Mouse (Mus musculus) layer of hippocampus, postnatal 10 days (tissue): ENCODE measurements at regions not wholly inside any gene's neighbourhood (a gene's known extent, or its start where the extent isn't known, plus 50 kb on each side); places are given as distances from the start of the nearest gene placed in this dataset.

ENCODE experiments used
- DNase-seq, 2 experiments: peaks; one replicate each; pipeline ENCODE4 v3.0.0; 2021; ENCODE audit warnings: low spot score in 2 of 2

DNA sequence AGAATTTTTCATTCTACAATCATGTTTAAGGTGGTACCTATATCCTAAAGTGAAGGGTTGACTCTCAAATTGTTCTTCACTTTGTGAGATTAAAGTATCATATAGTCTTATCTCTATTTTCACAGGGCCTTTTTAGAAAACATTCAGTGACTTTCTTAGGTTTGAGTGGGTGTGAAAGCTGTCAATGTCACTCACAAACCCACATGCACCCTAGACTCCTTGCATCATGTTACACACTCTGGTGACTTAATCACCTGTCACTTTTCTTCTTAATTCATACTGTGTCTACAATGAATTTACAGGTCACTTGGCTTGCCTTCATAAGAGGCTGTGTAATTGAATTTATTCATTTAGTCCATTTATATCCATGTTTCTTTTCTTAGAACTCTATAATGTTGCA, 1026.8 kb upstream of the Alcam start:
- no peak for DNase-seq

- DNase-seq = no peak
Observed at GRCm38 (mm10) chr16:53439511-53439910, 985.6 kb upstream of the Alcam start.

DNA sequence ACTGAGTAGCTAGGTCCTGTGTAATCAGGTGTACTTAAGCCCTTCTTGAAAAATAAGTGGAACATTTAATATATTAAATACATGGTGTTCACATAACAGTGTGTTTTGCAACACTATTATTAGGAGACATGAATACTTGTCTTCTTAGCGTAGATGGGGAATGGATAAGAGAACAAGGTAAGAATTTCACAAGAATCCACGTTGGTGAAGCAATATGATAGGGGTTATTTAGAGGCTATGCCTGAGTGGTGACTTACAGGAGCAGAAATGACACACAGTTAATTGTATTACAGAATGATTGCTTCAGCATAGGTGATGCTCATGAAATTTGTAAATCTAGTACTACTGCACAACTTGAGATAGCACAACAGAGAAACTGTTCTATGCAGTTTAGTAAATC, 964.5 kb upstream of the Alcam start:
- no peak for DNase-seq

DNA sequence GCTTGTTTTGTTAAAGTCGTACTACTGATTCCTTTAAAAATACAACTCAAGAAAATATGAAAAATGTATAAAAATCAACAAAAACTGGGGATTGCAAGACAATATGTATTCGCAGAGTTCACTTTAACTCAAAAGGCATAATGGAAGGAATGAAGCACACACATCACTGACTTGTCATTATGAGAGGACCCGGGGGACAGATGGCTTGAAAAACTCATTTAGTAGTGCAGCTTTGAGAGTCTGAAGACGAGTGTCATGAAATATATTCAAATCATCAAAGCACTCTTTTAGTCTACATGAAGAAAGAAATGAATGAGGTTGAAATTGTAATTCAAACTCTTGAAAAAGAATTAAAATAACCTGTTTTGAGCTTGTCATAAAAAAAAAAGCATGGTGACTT, 931.3 kb upstream of the Alcam start:
- no peak for DNase-seq

DNA sequence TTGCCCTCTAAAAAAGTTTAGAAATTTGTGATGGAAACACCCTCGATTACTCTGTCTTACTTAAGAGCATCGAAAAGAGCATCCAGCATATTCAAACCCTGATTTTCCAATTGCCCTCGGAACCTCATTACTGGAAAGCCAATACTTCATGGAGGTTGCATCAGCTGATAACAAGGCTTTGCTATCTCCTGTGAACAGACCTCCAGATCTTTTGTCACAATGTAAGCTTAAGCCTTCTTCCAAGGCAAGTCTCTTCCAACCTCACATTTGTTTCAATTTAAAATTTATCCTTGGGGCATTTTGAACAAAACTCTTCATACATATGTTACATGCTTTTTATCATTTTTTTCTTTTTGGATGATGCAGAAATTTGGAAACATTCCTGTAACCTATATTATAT, 888.3 kb upstream of the Alcam start:
- DNase-seq = no peak

DNA sequence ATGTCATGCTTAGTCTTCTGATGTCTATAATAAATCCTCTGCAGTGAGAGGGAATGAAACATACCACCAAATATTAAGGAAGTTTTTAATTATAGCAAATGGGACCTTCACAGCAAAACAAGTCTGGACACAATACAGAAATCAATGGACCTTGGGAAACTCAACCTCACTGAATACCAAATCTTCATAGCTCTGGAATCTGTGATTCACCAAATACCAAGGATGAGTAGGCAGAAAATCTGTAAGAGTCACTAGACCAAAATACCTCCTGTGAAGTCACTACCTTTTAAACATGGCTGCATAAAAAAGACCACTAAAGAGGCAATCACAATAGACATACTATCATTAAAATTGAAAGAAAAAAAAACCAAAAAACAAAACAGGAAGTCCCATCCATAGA, 872.5 kb upstream of the Alcam start:
- DNase-seq = no peak

- no peak for DNase-seq
Observed at GRCm38 (mm10) chr16:53292081-53292480, 838.2 kb upstream of the Alcam start.

DNA sequence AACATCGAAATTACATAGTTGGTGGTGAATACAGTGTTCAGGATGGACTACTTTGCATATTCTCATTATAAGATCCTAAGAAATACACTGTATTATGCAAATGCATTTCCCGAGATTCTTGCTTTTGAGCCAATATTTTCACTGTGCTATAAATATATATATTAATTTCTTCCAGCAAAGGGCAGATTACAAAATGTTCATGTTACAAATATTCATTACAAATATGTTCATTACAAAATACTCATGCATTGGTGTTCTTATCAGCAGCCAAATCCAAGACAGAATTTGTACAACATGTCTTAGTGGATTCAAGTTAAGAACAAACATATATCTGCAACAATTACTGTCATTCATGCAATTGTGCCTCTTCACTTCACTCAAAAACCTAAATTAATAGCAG, 828.1 kb upstream of the Alcam start:
- no peak for DNase-seq

- DNase-seq = peak; percentile 76 to 77
Observed at GRCm38 (mm10) chr16:53266116-53266515, 812.2 kb upstream of the Alcam start.

GRCm38 (mm10) chr16:53245365-53245764, 791.5 kb upstream of the Alcam start:
- DNase-seq = no peak

DNA sequence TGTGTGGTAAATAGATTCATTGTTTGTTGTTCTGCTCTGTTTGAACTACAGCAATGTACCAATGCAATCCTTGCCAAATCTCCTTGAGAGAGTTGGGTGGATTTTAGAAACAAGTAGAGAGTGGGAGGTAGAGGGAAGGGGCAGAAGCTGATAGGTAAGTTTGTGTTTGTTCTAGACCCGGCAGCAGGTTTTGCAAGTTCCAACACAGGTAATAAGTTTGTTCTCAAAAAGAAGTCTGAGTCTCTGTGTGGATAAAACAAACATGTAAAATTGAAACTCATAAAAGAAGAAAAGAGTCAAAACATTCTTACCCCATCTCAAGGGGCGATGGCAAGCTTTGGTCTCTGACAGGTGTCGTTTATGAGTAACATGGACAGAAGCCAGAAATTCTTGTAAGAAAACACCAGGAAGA, 788.3 kb upstream of the Alcam start:
- DNase-seq = no peak

GRCm38 (mm10) chr16:53218886-53219285, 765.0 kb upstream of the Alcam start:
- no peak for DNase-seq

- DNase-seq = no peak
Observed at GRCm38 (mm10) chr16:53201449-53201848, 747.6 kb upstream of the Alcam start.

DNA sequence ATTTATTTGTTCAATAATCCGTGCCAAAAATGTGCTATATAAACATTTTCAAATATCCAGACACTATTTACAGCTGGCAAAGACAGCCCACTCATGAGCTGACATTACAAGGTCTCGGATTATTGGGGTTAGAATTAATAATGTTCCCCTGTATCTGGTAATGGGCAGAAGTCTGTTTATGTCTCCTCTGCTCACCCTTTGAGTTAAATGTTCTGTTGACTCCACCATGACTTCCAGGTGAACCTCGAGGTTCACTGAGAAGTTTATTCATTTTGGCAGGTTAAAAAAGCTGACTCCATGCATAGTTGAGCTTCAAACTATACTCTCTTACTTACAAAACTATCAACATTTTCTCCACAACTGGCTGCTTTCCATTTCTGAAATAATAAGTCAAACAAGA, 732.6 kb upstream of the Alcam start:
- no peak for DNase-seq

GRCm38 (mm10) chr16:53156352-53156751, 702.5 kb upstream of the Alcam start:
- DNase-seq = no peak

DNA sequence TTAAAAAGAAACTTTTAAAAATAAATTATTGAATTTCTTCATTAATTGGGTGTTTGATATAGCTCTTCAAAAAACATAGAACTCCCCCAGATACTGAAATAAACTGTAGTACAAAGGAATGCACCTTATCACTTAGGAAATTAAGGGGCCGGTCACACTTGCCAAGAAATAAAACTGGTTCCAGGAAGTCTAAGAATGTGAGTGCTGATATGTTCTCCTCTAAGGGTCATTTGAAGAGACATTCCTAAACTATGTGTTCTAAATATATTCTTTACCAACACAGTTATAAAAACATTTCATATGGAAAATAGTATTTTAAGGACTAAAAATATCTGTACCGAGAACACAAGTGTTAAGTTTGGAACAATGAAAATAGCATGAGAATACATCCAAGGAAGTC, 676.8 kb upstream of the Alcam start:
- no peak for DNase-seq

DNA sequence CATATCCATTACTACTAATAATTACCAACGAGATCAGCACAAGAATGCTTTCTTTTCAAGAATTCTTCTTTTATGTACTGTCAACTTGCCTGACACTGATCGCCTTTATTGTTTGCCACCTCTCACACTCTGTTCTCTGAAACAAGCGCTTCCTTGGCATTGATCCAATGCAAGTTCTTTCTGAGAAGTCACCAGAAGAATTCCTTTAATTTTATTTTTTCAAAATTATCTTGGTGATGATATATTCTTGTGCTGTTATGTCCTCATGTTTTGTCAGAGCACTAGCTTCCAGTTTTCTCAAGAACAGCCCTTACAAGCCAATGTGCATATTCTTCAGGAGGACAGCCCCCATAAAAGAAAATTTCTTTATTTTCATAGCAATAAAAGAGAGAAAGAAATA, 654.9 kb upstream of the Alcam start:
- DNase-seq = no peak

DNA sequence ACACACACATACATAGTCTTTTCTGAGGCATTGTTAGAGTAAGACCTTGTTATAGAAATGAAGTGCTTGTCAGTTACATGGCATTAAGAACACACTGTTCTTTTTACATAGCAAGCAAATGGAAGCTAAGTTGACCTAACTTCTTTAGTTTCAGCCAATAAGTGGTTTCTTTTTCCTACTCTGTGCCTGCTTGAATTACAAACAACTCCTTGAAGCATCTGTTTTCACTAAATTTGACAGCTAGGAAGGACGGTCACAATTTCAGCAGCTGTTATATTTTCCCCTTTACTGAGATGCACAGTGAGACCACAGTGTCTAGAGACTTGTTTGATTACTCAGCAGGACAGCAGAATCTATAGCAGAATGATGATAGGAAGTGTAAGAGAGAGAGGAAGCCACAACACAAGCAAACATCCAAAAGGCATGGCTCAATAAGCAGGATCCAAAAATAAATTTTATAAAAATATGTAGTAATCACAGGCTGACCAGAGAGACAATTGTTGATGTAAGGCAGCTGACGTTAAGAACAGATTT, 641.6 kb upstream of the Alcam start:
- no peak for DNase-seq

GRCm38 (mm10) chr16:53073856-53074568, 620.1 kb upstream of the Alcam start:
- peak; percentile 22 to 51 for DNase-seq

GRCm38 (mm10) chr16:53071887-53072682, 618.2 kb upstream of the Alcam start:
- DNase-seq = no peak

DNA sequence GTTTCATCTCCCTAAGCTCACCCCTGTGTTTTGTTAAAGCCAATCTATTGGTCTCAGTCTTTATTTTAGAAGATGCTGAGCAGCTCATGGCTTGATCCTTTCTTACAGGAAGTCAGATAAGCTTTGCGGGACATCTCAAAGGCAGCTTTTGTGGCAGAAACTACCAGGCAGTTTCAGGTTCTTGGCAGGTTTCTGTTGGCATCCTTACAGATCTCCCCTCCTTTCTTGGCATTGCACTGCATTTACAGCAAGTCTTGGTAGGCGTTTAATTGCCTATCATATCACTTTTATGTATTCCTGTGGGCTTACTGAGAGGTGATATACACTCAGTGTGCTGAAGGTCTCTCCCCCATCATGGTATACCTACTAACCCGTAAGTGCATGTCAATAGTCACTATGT, 610.3 kb upstream of the Alcam start:
- no peak for DNase-seq

GRCm38 (mm10) chr16:53063061-53063460, 609.2 kb upstream of the Alcam start:
- DNase-seq = no peak

DNA sequence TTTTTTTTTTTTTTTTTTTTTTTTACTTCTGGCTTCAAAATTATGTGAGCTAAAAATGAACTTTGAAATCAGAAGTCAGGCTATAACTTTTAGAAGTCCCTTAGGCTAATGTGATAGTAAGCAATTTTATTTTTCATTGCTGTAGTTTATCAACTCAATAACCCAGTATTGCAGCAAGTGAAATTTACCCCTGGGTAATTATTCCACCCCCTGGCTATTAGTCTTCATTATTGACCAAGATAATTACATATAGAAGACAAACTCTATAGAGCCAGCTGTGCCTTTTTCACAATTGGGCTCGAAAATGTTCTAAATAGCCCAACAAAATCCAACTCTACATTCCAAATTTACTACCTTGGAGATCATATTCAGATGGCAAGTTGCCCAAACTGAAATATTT, 572.2 kb upstream of the Alcam start:
- DNase-seq = no peak
